Mouse (Mus musculus): Measurements from ENCODE around the gene Amz2.

DNA sequence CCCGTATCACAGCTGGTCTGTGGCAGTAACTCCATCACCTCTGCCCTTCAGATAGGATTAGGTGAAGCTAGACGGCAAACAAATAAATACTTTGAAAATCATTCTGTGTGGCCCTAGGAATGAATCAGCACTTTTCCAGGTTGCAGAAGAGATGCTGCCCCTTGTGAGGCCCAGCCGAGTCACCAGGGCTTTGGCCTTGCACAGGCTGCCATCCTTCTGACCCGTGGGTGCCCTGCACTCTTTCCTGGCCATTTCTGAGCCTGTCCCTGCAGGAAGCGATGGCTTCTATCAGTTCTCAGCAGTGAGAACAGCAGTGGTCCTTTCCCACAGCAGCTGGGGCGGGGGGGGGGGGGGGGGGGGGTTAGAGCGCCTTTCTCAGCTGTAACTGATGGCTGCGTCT is 11.1 kb downstream of the Amz2 start:
- TF ChIP-seq CTCF (conservative IDR thresholded peaks at IDR 0.05; ENCODE audit: low read length), result no peak
- TF ChIP-seq NANOG (IDR thresholded peaks at IDR 0.05; ENCODE audit: borderline replicate concordance, low read length), result no peak

All from E14TG2a.4 (cell line).